Mouse (Mus musculus): ENCODE data around the gene Hagh. TPM values are rescaled to one million over a fixed set of nuclear protein-coding genes. Genes with fewer than 3 reads are reported as not detected.
A peak's percentile ranks its signal among the peaks of the same experiment; 100 is the strongest.

Gene Hagh
- polyA plus RNA-seq (2015; fragmentation: Nextera tagmentation; extraction: Ambion mirVana): 63.4 and 75.6 TPM in 2 replicates

DNA sequence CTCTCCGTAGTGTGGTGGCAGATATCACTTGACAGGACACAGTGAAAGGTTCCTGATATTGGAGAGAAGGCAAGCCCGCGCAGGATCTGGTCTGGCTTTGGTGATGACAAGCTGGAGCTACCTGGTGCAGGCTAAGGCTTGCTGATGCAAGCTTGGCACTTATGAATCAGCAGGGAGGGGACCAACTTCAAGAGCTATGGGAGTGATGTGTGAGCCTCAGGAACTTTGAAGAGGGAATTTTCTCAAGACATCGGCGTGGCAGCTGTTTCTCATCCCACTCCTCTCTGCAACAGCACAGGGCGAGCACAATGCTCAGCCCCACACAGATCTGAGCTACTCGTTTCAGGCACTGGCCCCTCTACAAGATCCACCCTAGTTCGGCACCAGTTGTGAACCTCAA is at the start of gene Hagh:
Gene Hagh (plus strand): TSS at position 302 of the 400 bp plus-strand sequence.
- Histone ChIP-seq H3K36me3 (ENCODE audit: insufficient read depth, low read length) (no peaks in the 10 kb centered on the region), H3K9ac (replicated peaks; ENCODE audit: low read length) (no peak within 1 kb of the TSS; the same call in 1 of the 2 replicates), H3K4me2 (replicated peaks; ENCODE audit: low read depth, low read length) (no peak within 1 kb of the TSS), H3K27ac (ENCODE audit: low read length) (no peak within 1 kb of the TSS), H3K9me3 (ENCODE audit: low read length) (no peaks in the 10 kb centered on the region), H3K27me3 (ENCODE audit: insufficient read depth, low read length) (no peaks in the 10 kb centered on the region), H3K4me1 (ENCODE audit: insufficient read depth, low read length) (no peaks in the 10 kb centered on the region), H3K4me3 (ENCODE audit: low read length) (no peak within 1 kb of the TSS)
- 60% methylated on average over 8 of the region's 8 CpGs for WGBS
- no peak for ATAC-seq (ENCODE audit: low FRiP score, low TSS enrichment)

DNA sequence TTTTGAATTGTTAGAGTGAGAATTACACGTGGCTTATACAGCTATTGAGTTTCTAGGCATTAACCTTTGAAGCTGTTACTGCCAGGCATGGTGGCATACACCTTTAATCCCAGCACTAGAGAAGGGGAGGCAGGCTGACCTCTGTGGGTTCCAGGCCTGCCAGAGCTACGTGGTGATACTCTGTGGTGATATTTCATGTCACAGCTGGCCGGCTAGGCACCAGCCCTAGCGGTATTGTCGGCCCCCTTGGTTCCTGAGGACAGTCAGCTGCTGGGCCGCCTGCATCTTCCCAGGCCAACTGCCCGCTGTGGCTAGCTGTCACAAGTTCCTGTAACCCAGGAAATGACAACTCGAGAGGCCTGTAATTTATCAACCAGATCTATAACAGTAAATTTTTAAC is 47.8 kb upstream of the Hagh start:
- no peak overlapping the region for H3K9ac ChIP-seq (replicated peaks; ENCODE audit: low read length)
- H3K4me2 ChIP-seq (replicated peaks; ENCODE audit: low read depth, low read length): no peak overlapping the region
- H3K9me3 ChIP-seq (ENCODE audit: low read length): no peaks in the 10 kb centered on the region
- ATAC-seq (ENCODE audit: low FRiP score, low TSS enrichment): no peak
- H3K27me3 ChIP-seq (ENCODE audit: insufficient read depth, low read length): no peaks in the 10 kb centered on the region
- no peaks in the 10 kb centered on the region for H3K4me1 ChIP-seq (ENCODE audit: insufficient read depth, low read length)
- no peak overlapping the region for H3K27ac ChIP-seq (ENCODE audit: low read length)
- WGBS: 24% methylated on average over 8 of the region's 8 CpGs
- H3K4me3 ChIP-seq (ENCODE audit: low read length): no peak overlapping the region
- no peaks in the 10 kb centered on the region for H3K36me3 ChIP-seq (ENCODE audit: insufficient read depth, low read length)

DNA sequence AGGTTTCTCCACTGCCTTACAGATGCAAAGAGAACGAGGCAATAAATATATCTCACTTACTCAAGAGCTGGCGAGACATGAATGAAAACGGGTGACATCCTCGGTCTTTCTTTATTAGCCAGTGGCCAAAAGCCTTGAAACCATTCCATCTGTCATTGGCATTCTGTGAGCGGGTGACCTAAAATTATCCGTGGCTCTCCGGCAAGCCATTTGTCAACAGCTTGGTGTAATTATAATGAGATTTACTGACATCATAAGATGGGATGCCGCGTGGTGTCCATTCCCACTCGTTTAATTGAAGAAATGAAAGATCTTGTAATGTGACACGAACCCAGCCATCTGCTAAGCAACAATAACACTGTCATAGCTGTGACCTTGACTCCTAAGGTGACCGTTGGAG is 45.2 kb upstream of the Hagh start:
- 42% methylated on average over 12 of the region's 12 CpGs for WGBS
- no peak overlapping the region for H3K4me2 ChIP-seq (replicated peaks; ENCODE audit: low read depth, low read length)
- H3K9me3 ChIP-seq (ENCODE audit: low read length): no peaks in the 10 kb centered on the region
- no peaks in the 10 kb centered on the region for H3K36me3 ChIP-seq (ENCODE audit: insufficient read depth, low read length)
- no peak overlapping the region for H3K4me3 ChIP-seq (ENCODE audit: low read length)
- no peak overlapping the region for H3K27ac ChIP-seq (ENCODE audit: low read length)
- no peak overlapping the region for H3K9ac ChIP-seq (replicated peaks; ENCODE audit: low read length)
- H3K27me3 ChIP-seq (ENCODE audit: insufficient read depth, low read length): no peaks in the 10 kb centered on the region
- H3K4me1 ChIP-seq (ENCODE audit: insufficient read depth, low read length): no peaks in the 10 kb centered on the region
- no peak for ATAC-seq (ENCODE audit: low FRiP score, low TSS enrichment)

DNA sequence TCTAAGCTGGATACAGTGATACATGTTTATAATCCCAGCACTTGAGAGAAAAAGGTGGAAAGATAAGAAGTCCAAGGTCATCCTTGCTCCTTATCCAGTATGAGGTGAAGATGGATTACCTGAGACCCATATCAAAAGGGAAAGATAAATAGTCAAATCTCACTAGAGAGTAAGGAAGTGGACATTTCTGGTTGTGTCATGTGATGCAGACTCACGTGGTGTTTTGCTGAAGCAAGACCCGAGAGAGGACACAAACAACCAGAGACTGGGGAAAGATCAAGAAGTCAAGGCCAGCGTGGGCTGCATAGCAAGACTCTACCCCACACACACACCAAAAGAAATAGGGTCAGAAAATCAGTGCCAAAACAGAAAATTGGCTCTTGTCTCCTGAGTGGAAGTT is 43.0 kb upstream of the Hagh start:
- H3K4me3 ChIP-seq (ENCODE audit: low read length): no peak overlapping the region
- H3K36me3 ChIP-seq (ENCODE audit: insufficient read depth, low read length): no peaks in the 10 kb centered on the region
- no peaks in the 10 kb centered on the region for H3K9me3 ChIP-seq (ENCODE audit: low read length)
- no peaks in the 10 kb centered on the region for H3K27me3 ChIP-seq (ENCODE audit: insufficient read depth, low read length)
- 61% methylated on average over 3 of the region's 3 CpGs for WGBS
- no peak overlapping the region for H3K9ac ChIP-seq (replicated peaks; ENCODE audit: low read length)
- no peak overlapping the region for H3K4me2 ChIP-seq (replicated peaks; ENCODE audit: low read depth, low read length)
- no peak overlapping the region for H3K27ac ChIP-seq (ENCODE audit: low read length)
- H3K4me1 ChIP-seq (ENCODE audit: insufficient read depth, low read length): no peaks in the 10 kb centered on the region
- ATAC-seq (ENCODE audit: low FRiP score, low TSS enrichment): no peak

DNA sequence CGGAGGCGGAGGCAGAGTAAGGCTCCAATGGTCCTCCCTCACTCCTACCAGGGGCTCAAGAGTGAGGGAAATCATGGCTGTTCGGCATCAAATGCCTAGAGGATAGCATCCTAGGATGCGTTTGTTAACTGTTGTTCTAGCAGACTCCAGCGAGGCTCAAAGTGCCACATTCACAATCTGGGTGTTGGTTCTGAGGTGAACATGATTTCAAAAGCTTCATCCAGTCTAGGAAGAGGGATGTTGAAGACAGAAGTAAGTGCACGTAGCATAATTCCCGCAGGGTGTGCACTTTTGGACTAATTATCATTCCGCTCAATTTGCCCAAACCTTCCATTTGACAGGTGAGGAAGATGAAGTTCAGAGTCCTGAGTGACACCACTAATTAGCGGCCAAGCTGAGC is 41.7 kb upstream of the Hagh start:
- no peaks in the 10 kb centered on the region for H3K36me3 ChIP-seq (ENCODE audit: insufficient read depth, low read length)

DNA sequence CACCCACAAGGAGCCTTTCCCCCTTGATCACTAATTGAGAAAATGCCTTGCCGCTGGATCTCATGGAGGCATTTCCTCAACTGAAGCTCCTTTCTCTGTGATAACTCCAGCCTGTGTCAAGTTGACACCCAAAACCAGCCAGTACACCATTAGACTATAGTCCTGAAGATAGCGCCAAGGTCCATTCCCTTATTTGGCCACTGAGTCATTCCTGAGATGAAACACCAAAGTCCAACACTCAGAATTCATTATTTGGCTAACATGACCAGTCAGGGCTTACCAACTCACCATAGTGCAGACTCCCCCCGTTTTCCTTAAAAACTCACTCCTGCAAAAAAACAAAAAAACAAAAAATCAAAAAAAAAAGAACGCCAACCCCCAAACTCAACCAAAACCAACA is 40.5 kb upstream of the Hagh start:
- H3K27ac ChIP-seq (ENCODE audit: low read length): no peak overlapping the region
- no peaks in the 10 kb centered on the region for H3K9me3 ChIP-seq (ENCODE audit: low read length)
- H3K27me3 ChIP-seq (ENCODE audit: insufficient read depth, low read length): peaks cover under 1% of the 10 kb centered on the region; the same call in 1 of the 2 replicates
- H3K4me3 ChIP-seq (ENCODE audit: low read length): no peak overlapping the region
- H3K4me2 ChIP-seq (replicated peaks; ENCODE audit: low read depth, low read length): no peak overlapping the region
- H3K9ac ChIP-seq (replicated peaks; ENCODE audit: low read length): no peak overlapping the region
- WGBS: 92% methylated on average over 4 of the region's 4 CpGs
- H3K4me1 ChIP-seq (ENCODE audit: insufficient read depth, low read length): peaks cover 5% of the 10 kb centered on the region; the same call in 1 of the 2 replicates
- H3K36me3 ChIP-seq (ENCODE audit: insufficient read depth, low read length): no peaks in the 10 kb centered on the region
- no peak for ATAC-seq (ENCODE audit: low FRiP score, low TSS enrichment)

More for the DNA sequence above, 41.7 kb upstream of the Hagh start:
- no peak for ATAC-seq (ENCODE audit: low FRiP score, low TSS enrichment)
- Histone ChIP-seq H3K9ac (replicated peaks; ENCODE audit: low read length) (no peak overlapping the region), H3K4me2 (replicated peaks; ENCODE audit: low read depth, low read length) (no peak overlapping the region), H3K27ac (ENCODE audit: low read length) (no peak overlapping the region), H3K4me3 (ENCODE audit: low read length) (no peak overlapping the region), H3K27me3 (ENCODE audit: insufficient read depth, low read length) (no peaks in the 10 kb centered on the region), H3K9me3 (ENCODE audit: low read length) (no peaks in the 10 kb centered on the region), H3K4me1 (ENCODE audit: insufficient read depth, low read length) (no peaks in the 10 kb centered on the region)
- WGBS: 50% methylated on average over 9 of the region's 9 CpGs

DNA sequence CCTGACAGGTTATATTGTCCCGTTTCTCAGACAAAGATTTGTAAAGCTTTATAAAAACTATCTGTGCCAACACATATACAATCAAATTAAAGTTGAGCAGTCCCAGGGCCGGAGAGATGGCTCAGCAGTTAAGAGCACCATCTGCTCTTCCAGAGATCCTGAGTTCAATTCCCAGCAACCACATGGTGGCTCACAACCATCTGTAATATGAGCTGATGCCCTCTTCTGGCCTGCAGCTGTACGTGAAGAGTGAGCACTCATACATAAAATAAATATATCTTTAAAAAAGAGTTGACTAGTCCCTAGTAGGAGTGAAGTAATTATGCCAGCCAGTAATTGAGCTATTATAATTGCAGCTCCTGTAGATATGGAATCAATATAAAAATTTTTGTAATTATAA is 39.4 kb upstream of the Hagh start:
- H3K4me1 ChIP-seq (ENCODE audit: insufficient read depth, low read length): peaks cover 8% of the 10 kb centered on the region; the same call in 1 of the 2 replicates
- no peak overlapping the region for H3K4me2 ChIP-seq (replicated peaks; ENCODE audit: low read depth, low read length)
- no peaks in the 10 kb centered on the region for H3K9me3 ChIP-seq (ENCODE audit: low read length)
- no peak overlapping the region for H3K27ac ChIP-seq (ENCODE audit: low read length)
- no peaks in the 10 kb centered on the region for H3K36me3 ChIP-seq (ENCODE audit: insufficient read depth, low read length)
- ATAC-seq (ENCODE audit: low FRiP score, low TSS enrichment): no peak
- 60% methylated on average over 3 of the region's 3 CpGs for WGBS
- H3K9ac ChIP-seq (replicated peaks; ENCODE audit: low read length): no peak overlapping the region
- no peak overlapping the region for H3K4me3 ChIP-seq (ENCODE audit: low read length)
- H3K27me3 ChIP-seq (ENCODE audit: insufficient read depth, low read length): peaks cover 9% of the 10 kb centered on the region; the same call in 1 of the 2 replicates

DNA sequence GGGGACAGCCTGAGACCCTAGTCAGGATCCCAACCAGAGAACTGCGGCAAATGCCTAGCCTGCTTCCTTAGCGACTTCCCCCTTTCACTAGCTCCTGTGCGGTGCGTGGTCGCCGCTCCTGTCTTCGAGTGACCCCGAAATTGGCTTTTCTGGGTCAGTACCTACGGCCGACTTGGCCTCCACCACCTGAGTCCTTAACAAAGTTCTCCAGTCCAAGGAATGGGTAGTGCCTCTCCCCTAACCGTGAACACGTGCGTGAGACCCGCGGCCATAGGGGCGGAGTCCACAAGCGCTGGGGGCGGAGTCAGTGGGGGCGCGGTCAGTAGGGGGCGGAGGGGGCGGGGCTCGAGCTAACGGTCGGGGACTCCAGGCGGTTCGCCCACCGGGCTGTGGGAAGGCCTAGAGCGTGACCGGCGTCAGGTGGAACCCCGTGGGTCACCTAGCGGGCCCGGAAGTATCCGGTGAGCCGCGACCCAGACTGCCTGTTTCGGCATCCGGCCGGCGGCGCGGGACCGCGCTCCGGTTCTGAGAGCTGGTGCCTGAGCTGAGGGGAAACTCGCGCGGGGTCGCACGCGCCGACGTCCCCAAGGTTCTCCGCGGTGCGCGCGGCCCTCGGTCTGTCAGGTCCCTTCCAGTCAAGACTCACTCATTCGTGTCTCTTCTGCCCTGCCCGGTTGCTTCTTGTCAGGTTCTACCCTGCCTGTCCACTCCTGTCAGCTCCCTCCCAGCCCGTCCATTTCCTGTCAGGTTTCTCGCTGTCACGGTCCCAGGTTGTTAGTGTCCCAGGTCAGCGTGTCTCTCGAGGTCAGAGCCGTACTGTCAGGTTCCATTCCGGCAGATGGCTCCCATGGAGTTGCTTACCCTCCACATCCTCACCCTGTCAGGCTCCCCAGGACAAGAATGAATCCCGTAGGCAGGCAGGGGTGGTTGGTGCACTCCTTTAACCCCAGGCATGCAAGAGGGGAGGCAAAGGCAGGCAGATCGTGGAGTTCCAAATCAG is 35.7 kb upstream of the Hagh start, which contains the start of gene Meiob:
Gene Meiob (plus strand): TSS at position 338 of the 1,000 bp plus-strand sequence.
- peaks cover 9% of the 10 kb centered on the region; the same call in 1 of the 2 replicates for H3K27me3 ChIP-seq (ENCODE audit: insufficient read depth, low read length)
- H3K4me3 ChIP-seq (ENCODE audit: low read length): peak within 1 kb of the TSS; percentile 70
- H3K9me3 ChIP-seq (ENCODE audit: low read length): no peaks in the 10 kb centered on the region
- no peaks in the 10 kb centered on the region for H3K36me3 ChIP-seq (ENCODE audit: insufficient read depth, low read length)
- peak within 1 kb of the TSS; percentile 87 for H3K4me2 ChIP-seq (replicated peaks; ENCODE audit: low read depth, low read length)
- no peak within 1 kb of the TSS for H3K27ac ChIP-seq (ENCODE audit: low read length)
- H3K4me1 ChIP-seq (ENCODE audit: insufficient read depth, low read length): peaks cover 8% of the 10 kb centered on the region; the same call in 1 of the 2 replicates
- peak; percentile 92 for ATAC-seq (ENCODE audit: low FRiP score, low TSS enrichment)
- WGBS: under 1% methylated on average over 64 of the region's 71 CpGs
- H3K9ac ChIP-seq (replicated peaks; ENCODE audit: low read length): peak within 1 kb of the TSS; percentile 66

DNA sequence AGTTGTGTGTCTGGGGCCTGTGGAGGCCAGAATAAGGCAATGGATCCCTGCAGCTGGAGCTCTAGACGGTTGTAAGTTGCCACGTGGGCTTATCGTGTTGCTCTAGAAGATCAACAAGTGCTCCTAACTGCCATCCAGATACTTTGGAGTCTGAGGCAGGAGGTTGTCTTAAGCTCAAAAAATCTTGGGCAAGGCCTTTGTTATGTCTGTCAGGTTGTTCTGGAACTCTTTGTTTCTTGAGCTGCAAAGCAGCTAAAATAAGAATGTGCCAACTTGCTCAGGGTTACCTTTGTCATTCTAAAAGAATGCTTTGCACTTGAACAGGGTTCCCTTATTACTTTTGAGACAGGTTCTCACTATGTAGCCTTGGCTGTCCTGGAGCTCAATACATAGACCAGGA is 28.7 kb upstream of the Hagh start:
- Histone ChIP-seq H3K4me3 (ENCODE audit: low read length) (no peak overlapping the region), H3K9me3 (ENCODE audit: low read length) (no peaks in the 10 kb centered on the region), H3K27me3 (ENCODE audit: insufficient read depth, low read length) (no peaks in the 10 kb centered on the region), H3K9ac (replicated peaks; ENCODE audit: low read length) (no peak overlapping the region), H3K36me3 (ENCODE audit: insufficient read depth, low read length) (no peaks in the 10 kb centered on the region), H3K27ac (ENCODE audit: low read length) (no peak overlapping the region), H3K4me2 (replicated peaks; ENCODE audit: low read depth, low read length) (no peak overlapping the region), H3K4me1 (ENCODE audit: insufficient read depth, low read length) (no peaks in the 10 kb centered on the region)
- WGBS: 79% methylated on average over 3 of the region's 3 CpGs
- no peak for ATAC-seq (ENCODE audit: low FRiP score, low TSS enrichment)

DNA sequence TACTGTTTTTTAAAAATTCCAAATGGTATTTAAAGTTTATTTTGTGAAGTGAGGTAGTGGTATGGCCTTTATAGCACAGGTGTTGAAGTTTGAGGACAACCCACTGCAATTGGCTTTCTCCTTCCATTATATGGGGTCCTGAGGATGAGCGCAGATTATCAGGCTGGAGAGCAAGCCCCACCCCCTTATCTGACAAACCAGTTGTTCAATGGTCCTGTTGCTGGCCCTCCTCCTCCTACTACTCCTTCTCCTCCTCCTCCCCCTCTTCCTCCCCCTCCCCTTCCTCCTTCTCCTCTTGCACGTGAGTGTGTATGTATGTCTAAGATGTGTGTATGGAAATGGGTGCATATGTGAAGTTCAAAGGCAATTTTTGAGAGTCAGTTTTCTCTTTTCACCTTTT is 27.7 kb upstream of the Hagh start:
- ATAC-seq (ENCODE audit: low FRiP score, low TSS enrichment): no peak

More for the DNA sequence above, 27.7 kb upstream of the Hagh start:
- Histone ChIP-seq H3K27me3 (ENCODE audit: insufficient read depth, low read length) (no peaks in the 10 kb centered on the region), H3K4me1 (ENCODE audit: insufficient read depth, low read length) (no peaks in the 10 kb centered on the region), H3K4me3 (ENCODE audit: low read length) (no peak overlapping the region), H3K27ac (ENCODE audit: low read length) (no peak overlapping the region), H3K4me2 (replicated peaks; ENCODE audit: low read depth, low read length) (no peak overlapping the region), H3K9ac (replicated peaks; ENCODE audit: low read length) (no peak overlapping the region), H3K9me3 (ENCODE audit: low read length) (no peaks in the 10 kb centered on the region), H3K36me3 (ENCODE audit: insufficient read depth, low read length) (no peaks in the 10 kb centered on the region)
- WGBS: 48% methylated on average over 2 of the region's 2 CpGs
